Comparison of ENCODE assay signal across 8 mouse cellular contexts in genomic region chr9:78038755-78039489, GRCm38 (mm10). TPM values are rescaled to one million over a fixed set of nuclear protein-coding genes. Genes with fewer than 3 reads are reported as not detected.
DNase-seq lines count a peak whose midpoint lies in the region; ATAC-seq and TF ChIP-seq lines count a peak whose summit lies in the region.

No protein-coding gene starts in this region.

- no peaks in the 10 kb centered on the region for H3K9me3 ChIP-seq in heart, embryonic 10.5 days
- no peaks in the 10 kb centered on the region for H3K9me3 ChIP-seq in limb, embryonic 12.5 days
- no peaks in the 10 kb centered on the region for H3K9me3 ChIP-seq in midbrain, postnatal 0 days (ENCODE audit: low read length)

- H3K4me1 ChIP-seq in embryonic fibroblast, embryonic 13.5 days (ENCODE audit: control insufficient read depth, insufficient read depth, low read length), result no peaks in the 10 kb centered on the region
- peaks cover 4% of the 10 kb centered on the region; the same call in 1 of the 2 replicates for H3K4me1 ChIP-seq in heart, embryonic 10.5 days
- no peaks in the 10 kb centered on the region for H3K4me1 ChIP-seq in limb, embryonic 12.5 days (replicated peaks)
- no peaks in the 10 kb centered on the region for H3K4me1 ChIP-seq in midbrain, postnatal 0 days (ENCODE audit: insufficient read depth, low read length)

- no peak overlapping the region for H3K4me3 ChIP-seq in embryonic fibroblast, embryonic 13.5 days (ENCODE audit: insufficient read depth, low read length)
- no peak overlapping the region for H3K4me3 ChIP-seq in heart, embryonic 10.5 days
- no peak overlapping the region for H3K4me3 ChIP-seq in limb, embryonic 12.5 days (replicated peaks)
- H3K4me3 ChIP-seq in midbrain, postnatal 0 days (ENCODE audit: low read depth, low read length), result no peak overlapping the region

- peak; percentile 99 for TF ChIP-seq CTCF in embryonic fibroblast, embryonic 13.5 days (IDR thresholded peaks at IDR 0.05; ENCODE audit: borderline replicate concordance, insufficient read depth, low read length)
- TF ChIP-seq CTCF in midbrain, postnatal 0 days (IDR thresholded peaks at IDR 0.05), result peak; percentile 99

- DNase-seq in B cell, adult 2 months, result peak; percentile 84 to 85
- DNase-seq in adrenal gland, postnatal 4 days (ENCODE audit: low spot score in 2 of 2), result peak; percentile 46 to 49
- DNase-seq in heart, embryonic 10.5 days (ENCODE audit: low spot score), result peak; percentile 94
- peak; percentile 77 for DNase-seq in kidney, adult 9 months
- peak; percentile 89 for DNase-seq in midbrain, postnatal 0 days (ENCODE audit: low spot score)
- peak; percentile 52 to 68 for DNase-seq in spleen, postnatal 14 days (ENCODE audit: low spot score in 2 of 2)

- no peaks in the 10 kb centered on the region for H3K27me3 ChIP-seq in heart, embryonic 10.5 days (ENCODE audit: insufficient read depth, poor library complexity, severe bottlenecking)
- no peaks in the 10 kb centered on the region for H3K27me3 ChIP-seq in limb, embryonic 12.5 days
- no peaks in the 10 kb centered on the region for H3K27me3 ChIP-seq in midbrain, postnatal 0 days (ENCODE audit: insufficient read depth, low read length)

- H3K36me3 ChIP-seq in heart, embryonic 10.5 days, result no peaks in the 10 kb centered on the region
- no peaks in the 10 kb centered on the region for H3K36me3 ChIP-seq in limb, embryonic 12.5 days
- no peaks in the 10 kb centered on the region for H3K36me3 ChIP-seq in midbrain, postnatal 0 days (ENCODE audit: insufficient read depth, low read length)

- no peak overlapping the region for H3K27ac ChIP-seq in embryonic fibroblast, embryonic 13.5 days (ENCODE audit: insufficient read depth, low read length)
- peak overlapping the region; percentile 42; the same call in 1 of the 2 replicates for H3K27ac ChIP-seq in heart, embryonic 10.5 days
- H3K27ac ChIP-seq in limb, embryonic 12.5 days, result no peak overlapping the region
- H3K27ac ChIP-seq in midbrain, postnatal 0 days (ENCODE audit: low read depth, low read length), result no peak overlapping the region

- ATAC-seq in limb, embryonic 12.5 days (ENCODE audit: insufficient number of reproducible peaks, insufficient read depth, low FRiP score, low TSS enrichment, low read depth), result peak; percentile 35; the same call in 1 of the 2 replicates
- peak; percentile 83 for ATAC-seq in midbrain, postnatal 0 days (ENCODE audit: low FRiP score)

- no peak for TF ChIP-seq POLR2A in embryonic fibroblast, embryonic 13.5 days (IDR thresholded peaks at IDR 0.05; ENCODE audit: low read depth, low read length)

- no peak overlapping the region for H3K9ac ChIP-seq in limb, embryonic 12.5 days (replicated peaks)
- no peak overlapping the region for H3K9ac ChIP-seq in midbrain, postnatal 0 days (replicated peaks; ENCODE audit: low read length, poor library complexity, severe bottlenecking)

- no peak overlapping the region for H3K4me2 ChIP-seq in limb, embryonic 12.5 days
- H3K4me2 ChIP-seq in midbrain, postnatal 0 days (ENCODE audit: low read depth, low read length, poor library complexity, severe bottlenecking), result no peak overlapping the region

- WGBS in heart, embryonic 10.5 days, result 32% methylated on average over 18 of the region's 18 CpGs
- WGBS in limb, embryonic 12.5 days, result 39% methylated on average over 18 of the region's 18 CpGs
- WGBS in midbrain, postnatal 0 days, result 37% methylated on average over 17 of the region's 18 CpGs

RNA-seq across cellular contexts. Expression of gene Gcm1, which starts 12.8 kb away (rescaled TPM):
- total RNA-seq in adrenal gland, postnatal 4 days (2021), result not detected
- not detected in 2 replicates for polyA plus RNA-seq in embryonic fibroblast, embryonic 13.5 days (2011; ENCODE audit: insufficient read length, low read depth, missing spikeins)
- 0.09 TPM in 1 of 2 replicates, not detected in the other for polyA plus RNA-seq in heart, embryonic 10.5 days (2016; fragmentation: Nextera tagmentation; extraction: Ambion mirVana)
- not detected in 2 replicates for polyA plus RNA-seq in limb, embryonic 12.5 days (2016; fragmentation: Nextera tagmentation; extraction: Ambion mirVana)
- total RNA-seq in midbrain, postnatal 0 days (2014; rRNA removed), result not detected in 2 replicates
- polyA plus RNA-seq in midbrain, postnatal 0 days (2015; fragmentation: Nextera tagmentation; extraction: Ambion mirVana), result not detected in 2 replicates
